Mouse (Mus musculus): ENCODE measurements around the gene Prkar1b. TPM values are rescaled to one million over a fixed set of nuclear protein-coding genes. Genes with fewer than 3 reads are reported as not detected.
A peak's percentile ranks its signal among the peaks of the same experiment; 100 is the strongest.

Gene Prkar1b
- polyA plus RNA-seq, 1 experiment from 2014 or later = 368 TPM

GRCm38 (mm10) chr5:138996322-138997073 is 153.3 kb downstream of the Prkar1b start:
- Histone ChIP-seq H3K4me3 (ENCODE audit: low read depth, low read length) (peak overlapping the region; percentile 77), H3K27me3 (ENCODE audit: control insufficient read depth, insufficient read depth, low read depth, low read length) (peaks cover 29% of the 10 kb centered on the region), H3K4me1 (ENCODE audit: control insufficient read depth, insufficient read depth, low read length) (peaks cover 44% of the 10 kb centered on the region), H3K27ac (ENCODE audit: low read length) (peak overlapping the region; percentile 90), H3K9ac (ENCODE audit: low read depth, low read length) (peak overlapping the region; percentile 89), H3K9me3 (replicated peaks; ENCODE audit: control insufficient read depth, low read length, poor library complexity, severe bottlenecking) (no peaks in the 10 kb centered on the region; the same call in 1 of the 2 replicates), H3K4me2 (ENCODE audit: low read length) (peak overlapping the region; percentile 90), H3K36me3 (ENCODE audit: control insufficient read depth, insufficient read depth, low read length) (no peaks in the 10 kb centered on the region)
- ATAC-seq = peak; percentile 9; the same call in 1 of the 2 replicates
- WGBS = 4% methylated on average over 24 of the region's 24 CpGs

- peak overlapping the region; percentile 90 for H3K27ac ChIP-seq (ENCODE audit: low read length)
- H3K4me3 ChIP-seq (ENCODE audit: low read depth, low read length) = peak overlapping the region; percentile 77
- under 1% methylated on average over 42 of the region's 52 CpGs for WGBS
- ATAC-seq = peak; percentile 65
- peaks cover 36% of the 10 kb centered on the region for H3K27me3 ChIP-seq (ENCODE audit: control insufficient read depth, insufficient read depth, low read depth, low read length)
- no peaks in the 10 kb centered on the region for H3K36me3 ChIP-seq (ENCODE audit: control insufficient read depth, insufficient read depth, low read length)
- peak overlapping the region; percentile 90 for H3K4me2 ChIP-seq (ENCODE audit: low read length)
- H3K4me1 ChIP-seq (ENCODE audit: control insufficient read depth, insufficient read depth, low read length) = peaks cover 44% of the 10 kb centered on the region
- no peaks in the 10 kb centered on the region for H3K9me3 ChIP-seq (replicated peaks; ENCODE audit: control insufficient read depth, low read length, poor library complexity, severe bottlenecking)
- H3K9ac ChIP-seq (ENCODE audit: low read depth, low read length) = peak overlapping the region; percentile 89
Measured at GRCm38 (mm10) chr5:138995721-138996311, 154.0 kb downstream of the Prkar1b start.

- under 1% methylated on average over 86 of the region's 127 CpGs for WGBS
- H3K9me3 ChIP-seq (replicated peaks; ENCODE audit: control insufficient read depth, low read length, poor library complexity, severe bottlenecking) = no peaks in the 10 kb centered on the region
- peak overlapping the region; percentile 89 for H3K9ac ChIP-seq (ENCODE audit: low read depth, low read length)
- no peaks in the 10 kb centered on the region for H3K36me3 ChIP-seq (ENCODE audit: control insufficient read depth, insufficient read depth, low read length)
- peaks cover 44% of the 10 kb centered on the region for H3K4me1 ChIP-seq (ENCODE audit: control insufficient read depth, insufficient read depth, low read length)
- H3K4me2 ChIP-seq (ENCODE audit: low read length) = peak overlapping the region; percentile 90
- peaks cover 36% of the 10 kb centered on the region for H3K27me3 ChIP-seq (ENCODE audit: control insufficient read depth, insufficient read depth, low read depth, low read length)
- H3K4me3 ChIP-seq (ENCODE audit: low read depth, low read length) = peak overlapping the region; percentile 77
- peak; percentile 53 for ATAC-seq
- peak overlapping the region; percentile 90 for H3K27ac ChIP-seq (ENCODE audit: low read length)
Measured at GRCm38 (mm10) chr5:138994786-138995720, 154.7 kb downstream of the Prkar1b start.

GRCm38 (mm10) chr5:138994108-138994785 is 155.6 kb downstream of the Prkar1b start:
- under 1% methylated on average over 39 of the region's 48 CpGs for WGBS
- Histone ChIP-seq H3K4me1 (ENCODE audit: control insufficient read depth, insufficient read depth, low read length) (peaks cover 44% of the 10 kb centered on the region), H3K27me3 (ENCODE audit: control insufficient read depth, insufficient read depth, low read depth, low read length) (peaks cover 33% of the 10 kb centered on the region), H3K4me2 (ENCODE audit: low read length) (peak overlapping the region; percentile 90), H3K9me3 (replicated peaks; ENCODE audit: control insufficient read depth, low read length, poor library complexity, severe bottlenecking) (no peaks in the 10 kb centered on the region), H3K36me3 (ENCODE audit: control insufficient read depth, insufficient read depth, low read length) (no peaks in the 10 kb centered on the region), H3K9ac (ENCODE audit: low read depth, low read length) (peak overlapping the region; percentile 89), H3K4me3 (ENCODE audit: low read depth, low read length) (peak overlapping the region; percentile 77), H3K27ac (ENCODE audit: low read length) (peak overlapping the region; percentile 90)
- ATAC-seq = peak; percentile 5; the same call in 1 of the 2 replicates

- peak overlapping the region; percentile 77 for H3K4me3 ChIP-seq (ENCODE audit: low read depth, low read length)
- peaks cover 49% of the 10 kb centered on the region for H3K4me1 ChIP-seq (ENCODE audit: control insufficient read depth, insufficient read depth, low read length)
- no peak overlapping the region for H3K27ac ChIP-seq (ENCODE audit: low read length)
- H3K27me3 ChIP-seq (ENCODE audit: control insufficient read depth, insufficient read depth, low read depth, low read length) = peaks cover 28% of the 10 kb centered on the region
- peak overlapping the region; percentile 89 for H3K9ac ChIP-seq (ENCODE audit: low read depth, low read length)
- no peaks in the 10 kb centered on the region for H3K9me3 ChIP-seq (replicated peaks; ENCODE audit: control insufficient read depth, low read length, poor library complexity, severe bottlenecking)
- peak overlapping the region; percentile 90 for H3K4me2 ChIP-seq (ENCODE audit: low read length)
- WGBS = under 1% methylated on average over 35 of the region's 40 CpGs
- no peak for ATAC-seq
- no peaks in the 10 kb centered on the region for H3K36me3 ChIP-seq (ENCODE audit: control insufficient read depth, insufficient read depth, low read length)
Measured at GRCm38 (mm10) chr5:138993371-138994107, 156.3 kb downstream of the Prkar1b start.

- H3K4me3 ChIP-seq (ENCODE audit: low read depth, low read length) = peak overlapping the region; percentile 77
- WGBS = 3% methylated on average over 55 of the region's 59 CpGs
Measured at GRCm38 (mm10) chr5:138992611-138993370, 157.0 kb downstream of the Prkar1b start.

GRCm38 (mm10) chr5:138991734-138992133 is 158.1 kb downstream of the Prkar1b start:
- H3K36me3 ChIP-seq (ENCODE audit: control insufficient read depth, insufficient read depth, low read length) = peaks cover 7% of the 10 kb centered on the region; the same call in 1 of the 2 replicates
- no peak for ATAC-seq
- WGBS = 27% methylated on average over 4 of the region's 4 CpGs
- no peak overlapping the region for H3K9ac ChIP-seq (ENCODE audit: low read depth, low read length)
- no peak overlapping the region for H3K4me2 ChIP-seq (ENCODE audit: low read length)
- peaks cover 39% of the 10 kb centered on the region for H3K4me1 ChIP-seq (ENCODE audit: control insufficient read depth, insufficient read depth, low read length)
- H3K27ac ChIP-seq (ENCODE audit: low read length) = no peak overlapping the region
- H3K9me3 ChIP-seq (replicated peaks; ENCODE audit: control insufficient read depth, low read length, poor library complexity, severe bottlenecking) = no peaks in the 10 kb centered on the region
- peaks cover 26% of the 10 kb centered on the region for H3K27me3 ChIP-seq (ENCODE audit: control insufficient read depth, insufficient read depth, low read depth, low read length)
- H3K4me3 ChIP-seq (ENCODE audit: low read depth, low read length) = no peak overlapping the region

More at GRCm38 (mm10) chr5:138992611-138993370, 157.0 kb downstream of the Prkar1b start:
- H3K4me2 ChIP-seq (ENCODE audit: low read length) = peak overlapping the region; percentile 90
- ATAC-seq = no peak
- 0 out of 2 replicates have a peak, but pooled peaks cover 2% of the 10 kb centered on the region for H3K36me3 ChIP-seq (ENCODE audit: control insufficient read depth, insufficient read depth, low read length)
- H3K9me3 ChIP-seq (replicated peaks; ENCODE audit: control insufficient read depth, low read length, poor library complexity, severe bottlenecking) = no peaks in the 10 kb centered on the region
- peaks cover 28% of the 10 kb centered on the region for H3K27me3 ChIP-seq (ENCODE audit: control insufficient read depth, insufficient read depth, low read depth, low read length)
- peaks cover 48% of the 10 kb centered on the region for H3K4me1 ChIP-seq (ENCODE audit: control insufficient read depth, insufficient read depth, low read length)
- peak overlapping the region; percentile 89 for H3K9ac ChIP-seq (ENCODE audit: low read depth, low read length)
- no peak overlapping the region for H3K27ac ChIP-seq (ENCODE audit: low read length)
